Mouse (Mus musculus): ENCODE measurements around the gene Sdk1.

Gene Sdk1

DNA sequence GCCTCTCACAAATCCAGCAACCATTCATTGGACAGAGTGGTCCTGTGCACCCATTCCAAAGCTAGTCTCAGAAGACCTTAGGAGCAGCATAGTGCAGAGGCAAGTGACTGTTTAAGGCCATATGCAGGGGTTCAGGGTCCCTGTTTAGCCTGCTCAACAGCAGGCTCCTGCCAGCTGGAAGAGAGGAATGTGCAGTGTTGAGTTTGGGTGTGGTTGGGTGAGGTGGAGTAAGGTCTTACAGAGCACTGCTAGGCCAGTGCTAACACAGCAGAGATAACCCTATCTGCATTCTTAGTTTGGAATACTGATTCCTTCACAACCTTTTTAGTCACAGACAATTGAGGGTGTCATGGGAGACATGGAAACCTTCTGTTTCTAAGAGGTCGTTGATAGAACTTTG, 206.0 kb downstream of the Sdk1 start:
- no peak for DNase-seq (ENCODE audit: low read depth, low spot score)

DNA sequence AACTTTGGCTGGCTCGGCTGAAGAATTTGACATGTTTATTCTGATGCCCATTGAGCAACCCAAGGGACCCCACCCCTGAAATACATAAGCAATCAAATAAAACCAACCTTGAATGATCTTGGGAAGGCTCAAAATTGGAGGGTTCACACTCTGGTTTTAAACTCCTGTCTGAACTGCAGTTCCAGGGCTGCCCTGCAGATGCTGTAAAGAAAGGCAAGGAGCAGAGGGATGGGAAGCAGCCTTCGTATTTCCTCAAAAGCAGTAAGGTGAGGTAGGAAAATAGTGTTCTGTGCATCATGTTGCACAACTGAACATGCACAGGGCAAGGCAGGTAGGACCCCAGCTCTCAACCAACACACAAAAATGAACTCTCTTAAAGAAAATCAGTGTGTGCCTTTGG, 222.1 kb downstream of the Sdk1 start:
- no peak for DNase-seq (ENCODE audit: low read depth, low spot score)

DNA sequence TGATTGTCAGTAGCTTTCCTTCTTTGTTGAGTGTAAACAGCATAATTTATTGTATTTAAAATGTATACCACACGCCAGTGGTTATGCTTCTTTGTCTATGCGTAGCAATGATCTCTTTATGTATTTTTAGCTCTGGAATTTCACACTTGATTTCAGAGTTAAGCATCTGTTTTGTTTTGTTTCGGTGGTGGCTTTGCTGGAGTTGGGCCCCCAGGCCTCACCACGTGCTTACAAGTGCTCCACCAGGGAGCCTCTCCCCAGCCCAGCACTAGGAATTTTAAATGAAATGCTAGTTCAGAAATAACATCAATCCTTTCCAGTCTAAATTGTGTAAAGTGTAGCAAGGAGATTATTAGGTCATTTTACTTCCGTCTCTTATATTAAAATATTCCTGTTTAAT, 227.5 kb downstream of the Sdk1 start:
- DNase-seq (ENCODE audit: low read depth, low spot score) = no peak

DNA sequence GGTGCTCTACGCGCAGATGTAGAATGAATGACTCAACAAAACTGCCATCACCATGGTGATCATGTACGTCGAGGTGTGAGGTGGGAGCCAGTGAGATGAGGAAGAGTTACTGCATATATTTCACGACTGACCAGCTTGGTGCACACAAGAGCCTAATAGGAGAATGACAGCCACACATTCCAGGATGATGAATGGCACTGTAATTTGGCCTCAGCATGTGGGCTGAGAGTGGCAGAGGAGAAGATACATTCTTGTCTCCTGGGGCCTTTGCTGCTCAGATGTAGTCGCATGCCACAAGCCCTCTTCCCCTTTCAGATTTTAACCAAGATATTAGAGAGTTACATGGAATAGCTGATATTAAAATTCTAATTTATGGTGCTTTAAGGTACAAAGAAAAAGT, 264.0 kb downstream of the Sdk1 start:
- no peak for DNase-seq (ENCODE audit: low read depth, low spot score)

DNA sequence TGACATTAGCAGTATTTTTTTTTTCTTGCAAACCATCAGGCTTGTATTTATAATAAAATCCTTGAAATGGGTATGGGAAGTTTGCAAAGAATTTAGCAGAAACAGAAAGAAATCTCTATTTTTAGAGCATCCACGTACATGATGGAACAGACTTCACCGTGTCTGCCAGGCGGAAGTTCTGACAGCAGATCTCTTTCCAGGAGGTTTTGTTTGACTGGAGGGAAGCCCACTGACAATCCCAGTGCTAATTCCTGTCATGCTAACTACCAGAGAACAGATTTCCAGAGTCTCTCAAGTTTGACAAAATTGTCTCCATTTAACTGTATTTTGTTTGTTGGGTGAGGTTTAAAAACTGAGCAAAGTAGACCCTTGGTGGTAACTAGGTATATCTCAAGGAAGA, 265.1 kb downstream of the Sdk1 start:
- DNase-seq (ENCODE audit: low read depth, low spot score) = no peak

DNA sequence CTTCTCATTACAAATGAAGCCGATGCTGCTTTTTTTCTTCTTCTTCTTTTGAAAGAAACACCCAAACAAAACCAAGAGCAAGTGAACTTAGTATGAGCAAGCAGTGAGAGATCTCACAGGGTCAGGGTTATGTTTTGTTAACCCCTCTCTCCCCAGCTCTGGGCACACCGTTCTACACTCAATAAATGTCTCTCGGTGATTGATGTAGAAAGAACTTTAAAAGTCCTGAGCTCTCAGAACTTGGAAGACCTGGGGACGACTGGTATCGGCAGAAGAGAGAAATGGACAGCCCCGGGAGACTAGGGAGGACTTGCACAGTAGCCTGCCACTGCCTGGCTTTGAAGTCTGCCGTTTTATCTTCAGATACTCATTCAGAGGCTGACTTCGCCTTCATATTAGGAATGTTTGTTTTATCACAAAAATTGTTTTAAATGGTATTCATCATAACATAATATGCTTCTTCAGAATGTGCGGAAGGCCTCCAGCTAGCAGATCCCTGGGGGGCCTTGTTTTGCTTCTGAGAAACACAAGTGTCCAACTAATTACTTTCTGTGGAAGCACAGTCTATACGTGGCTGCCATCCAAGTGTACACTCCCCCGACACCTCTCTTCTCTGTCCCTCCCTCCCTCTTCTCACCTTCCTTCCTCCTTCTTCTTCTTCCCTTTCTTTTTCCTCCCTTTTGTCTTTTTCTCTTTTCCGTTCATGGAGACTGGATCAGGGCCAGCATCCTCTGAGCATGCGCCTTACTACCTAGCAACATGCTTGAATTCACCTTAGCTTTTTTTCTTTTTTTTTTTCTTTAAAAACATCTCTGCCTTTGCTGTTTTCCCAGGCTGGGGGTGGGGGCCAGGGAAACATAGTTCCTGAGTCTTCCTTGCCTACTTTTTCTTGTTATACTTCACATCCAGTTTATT, 283.8 kb downstream of the Sdk1 start:
- DNase-seq (ENCODE audit: low read depth, low spot score) = no peak

DNA sequence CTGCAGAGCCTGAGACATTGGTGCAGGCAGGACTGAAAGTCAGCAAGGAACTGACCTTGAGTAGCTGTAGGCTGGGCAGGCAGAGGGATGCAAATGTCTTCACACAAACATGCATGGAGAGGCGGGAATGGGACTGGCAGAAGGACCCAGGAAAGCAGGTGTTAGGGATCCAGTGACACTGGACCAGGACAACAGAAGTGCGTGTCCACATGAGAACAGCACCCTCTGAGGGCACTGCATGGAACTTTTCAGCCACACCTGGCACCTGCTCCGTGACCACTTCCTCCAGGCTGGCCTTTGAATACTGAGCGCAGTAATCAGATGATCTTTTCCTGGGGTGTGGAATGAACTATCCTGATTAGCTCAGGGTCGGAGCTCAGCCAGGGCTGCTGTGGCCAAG, 298.9 kb downstream of the Sdk1 start:
- DNase-seq (ENCODE audit: low read depth, low spot score) = no peak

DNA sequence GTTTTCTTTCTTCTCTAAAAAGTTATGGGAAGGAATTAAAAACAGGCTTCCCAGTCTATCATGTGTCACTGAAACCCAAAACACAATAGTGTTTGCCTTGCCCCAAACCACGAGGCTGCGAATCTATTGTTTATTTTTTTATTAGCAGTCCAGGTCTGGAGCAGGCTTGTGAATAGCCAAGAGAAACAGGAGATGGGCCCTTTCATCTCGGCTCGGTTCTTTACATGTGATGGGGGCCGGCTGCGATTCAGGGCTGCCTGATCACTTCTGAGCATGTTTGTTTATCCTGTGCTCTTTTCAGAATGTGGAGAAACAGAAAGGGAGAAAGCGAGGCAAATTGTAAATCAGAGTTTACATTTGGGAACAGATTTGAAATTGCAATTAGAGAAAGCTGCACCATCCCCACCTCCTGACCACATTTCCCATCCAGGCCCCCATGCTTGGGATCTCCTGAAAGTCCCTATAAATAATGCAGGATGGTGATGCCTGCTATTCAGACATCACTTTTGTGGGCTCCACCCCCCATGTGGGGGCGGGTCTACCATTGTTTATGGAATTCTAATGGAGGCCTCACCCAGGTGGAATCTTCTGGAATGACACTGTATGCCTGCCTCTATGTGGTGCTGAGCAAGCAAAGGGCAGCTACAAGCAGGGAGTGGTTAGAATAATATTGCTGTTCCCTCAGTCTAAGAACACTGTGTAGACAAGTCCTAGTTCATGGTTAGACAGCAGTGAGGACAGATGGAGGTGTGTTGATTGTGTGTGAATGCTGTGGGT, 301.8 kb downstream of the Sdk1 start:
- DNase-seq (ENCODE audit: low read depth, low spot score) = no peak

DNA sequence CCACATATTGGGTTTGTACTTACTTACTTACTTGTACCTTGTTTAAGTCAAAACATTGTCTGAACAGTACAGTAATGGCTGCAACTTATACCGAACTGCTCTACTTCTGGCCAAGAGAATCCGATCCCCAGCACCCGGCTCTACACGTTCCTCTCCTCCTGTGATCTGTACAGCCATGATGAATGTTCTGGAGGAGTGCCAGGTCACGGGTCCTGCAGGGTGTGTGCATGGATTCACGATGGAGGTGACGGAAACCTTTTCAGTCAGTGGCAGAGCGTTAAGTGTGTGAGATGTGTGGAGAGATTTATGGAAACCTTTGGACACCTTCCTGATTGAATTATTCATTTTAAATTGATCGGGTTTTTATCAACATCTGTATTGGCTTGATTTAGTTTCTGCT, 312.2 kb downstream of the Sdk1 start:
- no peak for DNase-seq (ENCODE audit: low read depth, low spot score)

DNA sequence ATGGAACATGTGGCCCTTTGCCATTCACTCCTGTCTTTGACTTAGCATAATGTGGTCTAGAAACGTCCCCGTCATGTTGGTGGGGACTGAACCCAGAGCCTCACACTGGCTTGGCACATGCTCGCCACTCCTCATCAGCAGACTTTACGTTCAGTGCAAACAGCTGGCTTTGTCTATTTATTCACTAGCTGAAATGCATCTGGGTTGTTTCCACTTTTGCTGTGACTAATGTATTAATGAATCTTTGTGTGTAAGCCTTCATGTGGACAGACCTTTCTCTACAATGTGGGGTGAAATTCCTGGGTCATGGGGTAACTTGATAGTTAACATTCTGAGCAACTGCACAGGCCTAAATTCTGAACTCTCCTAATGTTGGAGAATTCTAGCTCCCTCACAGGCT, 317.4 kb downstream of the Sdk1 start:
- no peak for DNase-seq (ENCODE audit: low read depth, low spot score)

DNA sequence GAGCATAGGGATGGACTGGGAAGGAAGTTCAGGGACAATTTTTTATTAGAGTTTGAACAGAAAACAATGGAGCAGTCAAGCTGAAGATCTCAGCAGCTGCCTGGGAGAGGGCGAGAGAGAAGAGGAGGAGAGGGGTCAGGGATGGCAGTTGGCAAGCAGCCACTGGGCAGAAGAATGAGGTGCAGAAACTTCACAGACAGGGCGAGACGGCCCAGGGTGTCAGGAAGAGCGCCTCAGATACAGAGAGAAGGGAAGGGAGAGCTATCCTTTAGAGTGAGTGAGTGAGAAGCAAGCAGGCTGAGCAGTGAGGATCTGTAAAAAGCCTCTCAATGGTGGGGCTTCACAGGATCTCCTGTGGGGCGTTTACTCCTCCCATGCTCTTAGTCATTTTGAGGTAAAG, 319.0 kb downstream of the Sdk1 start:
- no peak for DNase-seq (ENCODE audit: low read depth, low spot score)

DNA sequence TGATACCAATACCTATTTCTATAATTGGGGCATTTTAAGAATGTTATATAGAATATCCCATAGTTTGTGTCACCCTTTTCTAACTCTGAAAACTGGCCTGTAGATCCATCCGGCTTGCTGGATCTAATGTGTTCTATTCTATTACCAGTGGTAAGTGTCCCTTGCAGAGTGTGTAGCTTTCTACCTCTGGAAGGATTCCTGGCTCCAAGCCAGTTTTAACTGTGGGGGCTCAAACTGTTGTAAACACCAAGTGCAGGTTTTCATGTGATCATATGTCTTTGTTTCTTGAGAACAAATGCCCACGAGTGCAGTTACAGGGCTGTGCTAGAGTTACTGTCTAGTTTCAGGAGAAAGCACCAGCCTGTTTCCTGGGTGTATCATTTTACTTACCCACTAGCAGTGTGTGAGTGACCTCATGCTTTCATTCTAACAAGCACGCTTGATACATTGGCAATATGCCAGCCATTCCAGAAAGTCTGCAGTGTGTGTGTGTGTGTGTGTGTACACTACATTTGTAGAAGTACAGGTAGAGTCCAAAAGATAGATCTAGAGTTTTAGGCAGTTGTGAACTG, 320.8 kb downstream of the Sdk1 start:
- no peak for DNase-seq (ENCODE audit: low read depth, low spot score)

DNA sequence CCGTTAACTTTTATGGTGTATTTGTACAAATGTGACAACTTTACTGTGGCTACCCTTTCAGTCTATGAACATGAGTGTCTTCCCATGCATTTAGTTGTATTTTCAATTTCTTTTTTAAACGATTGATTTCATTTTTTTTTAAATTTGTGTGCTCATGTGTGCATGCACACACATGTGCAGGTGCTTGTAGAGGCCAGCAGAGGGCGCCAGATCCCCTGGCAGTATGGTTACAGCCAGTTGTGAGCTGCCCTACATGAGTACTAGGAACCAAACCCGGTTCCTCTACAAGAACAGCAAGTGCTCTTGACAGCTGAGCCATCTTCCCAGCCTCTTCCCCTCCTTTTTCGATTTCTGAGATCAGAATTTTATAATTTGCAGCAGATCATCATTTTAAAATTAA, 322.9 kb downstream of the Sdk1 start:
- DNase-seq (ENCODE audit: low read depth, low spot score) = no peak

DNA sequence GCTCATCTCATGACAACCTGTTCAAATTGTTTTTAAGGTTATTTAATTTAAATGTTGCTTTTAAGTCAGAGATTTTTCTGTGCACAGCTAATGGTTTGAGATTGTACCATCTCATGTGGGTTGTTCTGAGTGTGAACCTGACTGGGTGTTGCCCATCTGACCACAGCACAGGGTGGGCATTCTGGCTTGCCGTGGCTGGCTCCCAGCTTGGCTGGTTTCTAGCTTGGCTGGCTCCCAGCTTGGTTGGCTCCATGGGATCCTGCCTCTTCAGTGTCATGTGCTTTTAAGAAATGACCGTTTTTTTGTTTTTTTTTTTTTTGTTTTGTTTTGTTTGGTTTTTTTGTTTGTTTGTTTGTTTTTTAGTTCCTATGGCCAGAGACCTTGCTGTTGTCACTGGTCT, 326.8 kb downstream of the Sdk1 start:
- DNase-seq (ENCODE audit: low read depth, low spot score) = no peak

DNA sequence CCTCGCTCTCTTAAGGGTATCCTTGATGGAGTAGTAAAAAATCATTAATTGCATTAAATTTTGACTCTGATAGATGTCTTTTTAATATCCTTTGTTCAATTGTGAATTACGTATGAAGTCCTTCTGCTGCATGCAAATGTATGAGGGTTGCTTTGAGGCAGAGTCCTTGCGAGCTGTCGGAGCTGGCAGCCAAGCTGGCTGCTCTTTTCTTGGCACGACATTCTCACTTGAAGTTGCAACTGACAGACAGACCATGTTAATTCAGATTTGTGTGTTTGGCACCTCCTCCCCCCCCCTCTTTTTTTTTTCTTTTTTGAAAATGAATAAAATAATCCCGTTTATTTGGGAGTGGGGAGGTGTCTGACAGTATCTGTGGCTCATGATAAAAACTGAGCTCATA, 329.2 kb downstream of the Sdk1 start:
- no peak for DNase-seq (ENCODE audit: low read depth, low spot score)

DNA sequence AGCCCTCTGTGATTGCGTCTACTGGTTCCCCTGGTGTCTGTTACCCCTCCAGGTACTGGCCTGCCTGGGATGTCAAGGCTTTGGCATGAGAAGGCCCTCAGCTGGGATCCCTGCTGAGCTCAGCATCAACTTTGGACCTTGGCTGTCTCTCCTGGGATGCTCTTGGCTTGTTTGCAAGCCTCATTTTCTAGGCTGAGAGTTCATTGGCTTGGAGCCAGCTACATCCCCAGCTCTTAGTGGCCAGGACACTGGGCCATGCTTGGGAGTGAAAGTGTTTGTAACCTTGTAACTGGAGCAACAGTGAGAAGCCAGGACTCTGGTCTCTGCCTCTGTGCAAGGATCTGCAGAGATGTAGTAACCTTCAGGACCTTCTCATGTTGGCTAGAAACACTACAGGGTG, 333.0 kb downstream of the Sdk1 start:
- no peak for DNase-seq (ENCODE audit: low read depth, low spot score)

DNA sequence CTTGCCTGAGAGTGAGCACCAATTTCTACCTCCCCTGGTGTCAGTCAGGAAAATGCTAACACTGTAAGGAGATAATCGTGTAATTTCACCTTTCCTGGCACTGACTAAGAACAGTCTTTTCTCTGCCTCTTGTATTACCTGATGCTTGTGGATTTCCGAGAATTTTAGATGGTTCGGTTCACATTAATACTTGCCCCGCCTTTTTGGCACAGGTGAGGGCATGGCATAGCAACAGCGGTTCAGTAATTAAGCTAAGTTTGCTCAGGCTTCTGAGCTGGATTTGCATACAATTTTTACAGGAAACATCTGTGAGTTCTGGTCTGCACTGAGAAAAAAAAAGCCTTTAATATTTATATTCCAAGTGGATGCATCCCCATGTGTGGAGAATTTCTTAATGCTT, 350.0 kb downstream of the Sdk1 start:
- no peak for DNase-seq (ENCODE audit: low read depth, low spot score)

DNA sequence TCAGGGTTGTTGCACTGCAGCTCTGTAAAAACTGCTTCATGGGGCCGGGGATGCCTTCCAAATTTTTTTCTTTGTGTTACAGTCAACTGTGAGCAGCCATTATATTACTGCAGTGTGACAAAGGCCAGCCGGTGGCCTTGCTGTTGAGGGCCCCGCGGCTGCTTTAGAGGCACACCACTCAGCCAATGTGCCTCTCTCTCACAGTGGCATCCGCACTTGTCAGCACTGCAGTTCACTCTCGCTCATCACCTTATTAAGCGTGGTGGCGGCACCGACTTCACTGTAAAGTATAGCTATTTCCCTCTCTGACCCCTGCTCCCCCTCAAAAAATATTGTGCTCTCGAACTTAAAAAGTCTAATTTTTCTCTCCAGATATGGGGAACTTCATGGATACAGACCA, 371.4 kb downstream of the Sdk1 start:
- DNase-seq (ENCODE audit: low read depth, low spot score) = no peak

DNA sequence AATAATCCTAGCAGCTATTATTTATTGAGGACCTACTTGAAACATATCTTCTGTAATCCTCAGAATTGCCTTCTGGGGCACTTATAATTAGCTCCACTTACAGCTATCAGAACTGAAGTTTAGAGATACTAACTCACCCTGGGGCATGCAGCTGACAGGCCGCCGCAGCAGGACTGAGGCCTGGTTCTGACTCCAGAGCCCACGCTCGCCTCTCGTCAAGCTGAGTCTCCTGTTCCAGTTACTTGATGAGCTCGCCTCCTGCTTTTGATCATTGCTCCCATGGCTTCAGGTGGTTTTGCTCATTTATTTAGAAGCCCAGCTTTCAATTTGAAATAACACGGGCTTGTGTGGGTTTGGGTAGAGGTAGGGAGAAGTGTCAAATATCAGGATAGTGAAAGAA, 374.5 kb downstream of the Sdk1 start:
- no peak for DNase-seq (ENCODE audit: low read depth, low spot score)

DNA sequence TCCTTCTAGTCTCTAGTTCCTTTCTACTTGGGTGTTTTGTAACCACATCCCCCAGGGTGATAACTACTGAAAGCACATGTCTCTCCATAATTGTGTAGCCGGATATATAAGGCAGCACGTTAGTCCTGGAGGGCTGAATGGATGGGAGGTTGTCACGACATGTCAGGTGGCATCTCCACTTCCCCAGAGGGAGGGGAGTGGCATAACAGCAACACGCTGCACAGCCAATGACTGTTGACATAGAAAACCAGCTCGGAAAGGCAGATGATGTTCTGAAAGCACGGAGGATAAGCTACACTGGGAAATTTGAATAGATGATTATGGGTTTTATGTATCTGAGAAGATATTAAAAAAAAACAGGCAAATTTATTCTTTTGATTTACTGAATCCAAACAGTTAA, 376.4 kb downstream of the Sdk1 start:
- no peak for DNase-seq (ENCODE audit: low read depth, low spot score)

DNA sequence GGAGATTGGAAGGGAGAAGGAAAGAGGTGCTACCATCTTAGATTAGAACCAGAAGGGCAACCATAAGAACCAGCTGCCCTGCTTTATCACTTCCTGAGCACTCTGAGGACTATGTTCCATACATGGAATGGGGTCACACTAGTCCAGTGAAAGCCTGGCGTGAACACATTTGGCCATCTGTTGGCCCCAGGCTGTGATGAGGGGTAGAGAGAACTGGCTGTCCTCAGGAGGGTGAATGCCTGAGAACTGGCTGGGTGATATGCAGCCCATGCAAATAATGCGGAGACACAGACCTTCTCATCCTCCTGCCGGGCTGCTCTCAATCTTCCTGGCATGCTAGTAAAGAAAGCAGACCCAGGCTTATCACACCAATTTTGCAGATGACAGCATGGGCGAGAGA, 384.1 kb downstream of the Sdk1 start:
- DNase-seq (ENCODE audit: low read depth, low spot score) = no peak

DNA sequence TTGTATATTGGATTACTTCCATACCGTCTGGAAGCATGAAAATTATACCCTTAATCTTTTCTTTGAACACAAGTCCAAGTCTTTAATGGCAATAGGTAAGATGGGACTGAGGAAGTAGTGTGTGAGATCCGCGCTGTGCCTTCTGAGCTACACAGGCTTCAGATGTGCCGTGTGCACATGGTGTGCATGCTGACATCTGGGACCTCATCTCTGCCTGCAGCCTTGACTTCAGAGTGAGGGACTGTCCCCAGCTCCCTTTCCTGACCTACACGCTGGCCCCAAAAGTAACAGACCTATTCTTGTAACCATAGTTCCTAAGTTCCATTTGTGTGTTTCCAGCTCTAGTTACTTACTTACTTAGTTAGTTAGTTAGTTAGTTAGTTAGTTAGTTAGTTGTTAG, 390.4 kb downstream of the Sdk1 start:
- no peak for DNase-seq (ENCODE audit: low read depth, low spot score)

DNA sequence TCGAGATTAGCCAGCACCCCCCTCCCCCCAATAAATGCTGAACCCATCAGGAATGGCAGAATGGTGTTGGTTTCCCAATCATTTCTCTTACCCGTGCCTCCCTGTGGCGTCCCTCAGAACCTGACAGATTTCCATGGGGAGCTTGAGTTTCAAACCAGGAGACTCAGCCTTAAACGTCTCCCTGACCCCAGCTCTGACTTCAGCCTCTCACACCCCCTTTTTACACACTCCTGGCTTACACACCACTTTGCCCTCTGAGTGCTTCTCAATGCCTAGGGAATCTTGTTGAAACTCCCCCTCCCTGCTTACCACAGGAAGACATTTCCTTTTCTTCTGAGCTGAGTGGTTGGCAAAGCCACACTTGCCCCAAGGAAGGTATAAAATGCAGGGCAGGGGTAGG, 392.0 kb downstream of the Sdk1 start:
- DNase-seq (ENCODE audit: low read depth, low spot score) = no peak
